Mouse (Mus musculus) stomach, embryonic 15.5 days (tissue): ENCODE data around the gene Vstm2l. TPM values are rescaled to one million over a fixed set of nuclear protein-coding genes. Genes with fewer than 3 reads are reported as not detected.

Experiments
- ATAC-seq: fragments of 200-750 bp; cut with Nextera tagmentation; 2 replicates; pipeline ENCODE4 v1.8.0; 2017; ENCODE audit warnings: low read depth, moderate number of reproducible peaks, moderate TSS enrichment; ENCODE audit not compliant: insufficient read depth, low FRiP score
- H3K27ac ChIP-seq: fragments of 300-500 bp; sonication (generic); 2 replicates; pipeline ENCODE4 v1.5.1; 2015; ENCODE audit warnings: mild to moderate bottlenecking, inconsistent platforms
- H3K27me3 ChIP-seq: fragments of 300-500 bp; sonication (generic); replicated peaks from 2 replicates; pipeline ENCODE4 v1.6.1; 2015; ENCODE audit warnings: inconsistent platforms
- H3K36me3 ChIP-seq: fragments of 300-500 bp; sonication (generic); 2 replicates; pipeline ENCODE4 v1.6.1; 2015; ENCODE audit warnings: inconsistent platforms
- H3K4me1 ChIP-seq: fragments of 300-500 bp; sonication (generic); 2 replicates; pipeline ENCODE4 v1.6.1; 2015; ENCODE audit warnings: inconsistent platforms
- H3K4me2 ChIP-seq: fragments of 300-500 bp; sonication (generic); 2 replicates; pipeline ENCODE4 v1.6.1; 2015; ENCODE audit warnings: mild to moderate bottlenecking, inconsistent platforms
- H3K4me3 ChIP-seq: fragments of 300-500 bp; sonication (generic); replicated peaks from 2 replicates; pipeline ENCODE4 v1.5.1; 2015; ENCODE audit warnings: inconsistent platforms
- H3K9ac ChIP-seq: fragments of 300-500 bp; sonication (generic); 2 replicates; pipeline ENCODE4 v1.6.1; 2015; ENCODE audit warnings: inconsistent platforms
- H3K9me3 ChIP-seq: fragments of 300-500 bp; sonication (generic); 2 replicates; pipeline ENCODE4 v1.6.1; 2016; ENCODE audit warnings: inconsistent platforms
- WGBS: fragments of 180-500 bp; shearing (Covaris S2); methylation state at CpG from one replicate; pipeline ENCODE4 v1.1.7; 2015; 5-methylcytosine and 5-hydroxymethylcytosine counted together
- polyA plus RNA-seq: library from polyadenylated mRNA; unstranded; fragments of >200 nt; fragmentation: Nextera tagmentation; extraction: Ambion mirVana; gene quantifications from 2 replicates; pipeline ENCODE4 v1.2.1, GENCODE M21; 2015

Gene Vstm2l
- polyA plus RNA-seq, 1 experiment from 2014 or later, result 0.53 TPM

DNA sequence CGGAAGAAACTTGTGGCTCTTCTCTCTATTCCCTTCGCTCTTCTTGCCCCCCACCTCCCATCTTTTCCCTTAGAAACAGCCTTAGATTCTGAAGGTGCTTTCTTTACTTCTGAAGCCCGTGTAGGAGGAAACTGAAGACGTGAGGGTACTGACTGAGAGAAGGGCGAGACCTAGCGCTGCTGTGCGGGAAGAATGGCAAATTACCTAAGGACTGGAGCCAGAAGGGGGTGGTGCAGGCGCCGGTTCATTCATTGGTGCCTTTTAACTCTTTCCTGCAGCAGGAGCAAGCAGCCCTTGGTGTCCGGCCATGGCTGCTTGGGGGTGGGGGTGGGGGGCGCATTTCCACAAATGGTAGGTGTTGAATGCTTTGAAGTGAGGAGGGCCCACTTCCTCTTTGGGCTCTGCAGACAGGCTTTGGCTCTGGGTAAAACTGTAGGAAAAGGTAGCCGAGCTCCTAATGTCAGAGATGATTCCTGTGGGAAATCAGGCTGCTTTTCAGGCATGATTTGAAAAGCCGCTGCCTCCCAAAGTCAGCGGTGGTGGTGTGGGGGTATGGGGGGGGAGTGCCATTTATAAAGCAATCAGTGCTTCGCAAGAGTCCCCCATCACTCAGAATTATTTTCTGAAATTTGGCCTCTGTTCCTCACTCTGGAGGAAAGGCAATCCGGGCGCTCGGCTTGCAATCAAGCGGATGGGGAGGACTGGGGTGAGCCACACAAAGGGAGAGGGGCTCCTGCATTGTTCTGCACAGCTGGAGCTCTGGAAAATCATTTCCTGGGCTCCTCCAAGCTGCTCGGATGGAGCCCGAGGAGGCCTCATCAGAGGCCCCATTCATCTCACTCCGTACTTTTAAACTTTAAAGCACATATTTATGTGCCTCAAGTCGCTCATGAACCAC, 60.4 kb downstream of the Vstm2l start:
- H3K9ac ChIP-seq, result no peak overlapping the region
- no peak overlapping the region for H3K4me3 ChIP-seq
- ATAC-seq, result no peak
- no peak overlapping the region for H3K27ac ChIP-seq
- H3K27me3 ChIP-seq, result peaks cover 3% of the 10 kb centered on the region; the same call in 1 of the 2 replicates
- H3K4me1 ChIP-seq, result 0 out of 2 replicates have a peak, but pooled peaks cover 3% of the 10 kb centered on the region
- no peaks in the 10 kb centered on the region for H3K9me3 ChIP-seq
- no peaks in the 10 kb centered on the region for H3K36me3 ChIP-seq
- no peak overlapping the region for H3K4me2 ChIP-seq
- WGBS, result 4% methylated on average over 23 of the region's 23 CpGs

DNA sequence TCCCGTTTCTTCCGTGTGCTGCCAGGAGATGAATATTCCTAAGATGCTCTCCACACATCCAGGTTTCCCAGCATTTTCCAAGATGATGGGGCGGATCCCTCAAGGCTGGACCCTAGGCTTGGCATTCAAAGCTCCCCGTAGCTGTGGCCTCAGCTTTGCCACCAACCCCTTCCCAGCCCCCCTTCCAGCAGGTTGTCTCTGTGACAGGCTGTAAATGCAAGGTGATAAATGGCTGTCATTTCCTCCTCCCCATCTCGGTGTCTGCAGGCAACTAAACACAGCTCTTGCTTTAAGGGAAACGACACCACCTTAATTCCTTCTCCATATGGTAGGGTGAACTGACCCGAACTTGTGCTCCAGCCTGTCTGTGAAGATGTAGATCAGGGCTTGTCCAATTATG, 61.1 kb downstream of the Vstm2l start:
- Histone ChIP-seq H3K27ac (no peak overlapping the region), H3K4me2 (no peak overlapping the region), H3K27me3 (peaks cover 3% of the 10 kb centered on the region; the same call in 1 of the 2 replicates), H3K9me3 (no peaks in the 10 kb centered on the region), H3K4me3 (no peak overlapping the region), H3K4me1 (0 out of 2 replicates have a peak, but pooled peaks cover 3% of the 10 kb centered on the region), H3K36me3 (no peaks in the 10 kb centered on the region), H3K9ac (no peak overlapping the region)
- ATAC-seq, result no peak
- 3% methylated on average over 7 of the region's 7 CpGs for WGBS

DNA sequence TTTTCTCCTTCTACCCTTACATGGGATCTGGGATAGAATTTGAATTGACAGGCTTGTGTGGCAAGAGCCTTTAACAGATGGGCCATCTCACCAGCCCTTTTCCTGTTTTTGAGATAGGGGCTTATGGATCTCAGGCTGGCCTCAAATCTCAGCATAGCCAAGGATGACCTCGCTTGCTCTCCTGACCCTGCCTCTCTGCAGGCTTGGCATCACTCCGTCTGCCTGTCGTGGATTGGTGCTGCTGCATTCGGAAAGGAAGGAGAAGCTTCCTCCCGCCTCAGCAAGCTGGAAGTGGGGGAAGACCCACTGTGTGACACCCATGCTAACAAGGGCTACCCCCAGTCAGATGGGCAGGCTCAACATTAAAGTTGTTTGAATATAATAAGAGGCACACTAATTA, 64.8 kb downstream of the Vstm2l start:
- 0 out of 2 replicates have a peak, but pooled peaks cover 3% of the 10 kb centered on the region for H3K27me3 ChIP-seq
- H3K9me3 ChIP-seq, result no peaks in the 10 kb centered on the region
- no peak overlapping the region for H3K9ac ChIP-seq
- no peaks in the 10 kb centered on the region for H3K36me3 ChIP-seq
- H3K4me2 ChIP-seq, result no peak overlapping the region
- H3K4me3 ChIP-seq, result no peak overlapping the region
- WGBS, result 40% methylated on average over 5 of the region's 5 CpGs
- 0 out of 2 replicates have a peak, but pooled peaks cover 3% of the 10 kb centered on the region for H3K4me1 ChIP-seq
- ATAC-seq, result no peak
- H3K27ac ChIP-seq, result no peak overlapping the region

- WGBS, result 79% methylated on average over 3 of the region's 3 CpGs
Observed at GRCm38 (mm10) chr2:157982727-157983126, 68.3 kb downstream of the Vstm2l start.

GRCm38 (mm10) chr2:157983276-157983675, 68.8 kb downstream of the Vstm2l start:
- H3K4me1 ChIP-seq, result no peaks in the 10 kb centered on the region
- no peak overlapping the region for H3K27ac ChIP-seq
- WGBS, result 84% methylated on average over 4 of the region's 4 CpGs
- H3K9me3 ChIP-seq, result no peaks in the 10 kb centered on the region
- no peak for ATAC-seq
- H3K4me2 ChIP-seq, result no peak overlapping the region
- 0 out of 2 replicates have a peak, but pooled peaks cover 3% of the 10 kb centered on the region for H3K36me3 ChIP-seq
- H3K27me3 ChIP-seq, result no peaks in the 10 kb centered on the region
- H3K4me3 ChIP-seq, result no peak overlapping the region
- no peak overlapping the region for H3K9ac ChIP-seq

More at GRCm38 (mm10) chr2:157982727-157983126, 68.3 kb downstream of the Vstm2l start:
- no peaks in the 10 kb centered on the region for H3K27me3 ChIP-seq
- no peaks in the 10 kb centered on the region for H3K4me1 ChIP-seq
- ATAC-seq, result no peak
- no peak overlapping the region for H3K9ac ChIP-seq
- H3K4me2 ChIP-seq, result no peak overlapping the region
- H3K27ac ChIP-seq, result no peak overlapping the region
- no peaks in the 10 kb centered on the region for H3K9me3 ChIP-seq
- 0 out of 2 replicates have a peak, but pooled peaks cover 3% of the 10 kb centered on the region for H3K36me3 ChIP-seq
- no peak overlapping the region for H3K4me3 ChIP-seq

GRCm38 (mm10) chr2:157985611-157986010, 71.2 kb downstream of the Vstm2l start:
- no peak for ATAC-seq

DNA sequence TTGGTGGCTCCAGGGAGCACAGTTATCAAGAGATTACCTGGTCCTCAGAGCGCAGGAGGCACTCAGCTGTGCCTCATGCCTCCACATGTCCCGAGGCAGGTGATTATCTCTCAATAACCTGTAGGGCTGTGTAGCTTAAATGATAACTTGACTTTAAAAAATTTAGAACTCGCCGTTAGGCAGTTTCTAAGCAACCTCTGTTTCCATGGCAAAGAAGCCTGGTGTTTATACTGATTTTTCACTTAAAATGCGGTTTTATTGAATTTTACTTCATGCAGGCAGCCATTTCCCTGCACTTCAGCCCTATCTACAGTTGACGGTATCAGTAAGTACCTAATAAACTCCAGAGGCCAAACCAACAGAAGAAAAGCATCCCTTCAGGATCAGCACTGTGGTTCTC, 71.8 kb downstream of the Vstm2l start:
- no peak overlapping the region for H3K9ac ChIP-seq
- no peak overlapping the region for H3K27ac ChIP-seq
- H3K4me2 ChIP-seq, result no peak overlapping the region
- H3K4me1 ChIP-seq, result no peaks in the 10 kb centered on the region
- no peaks in the 10 kb centered on the region for H3K27me3 ChIP-seq
- H3K9me3 ChIP-seq, result no peaks in the 10 kb centered on the region
- H3K36me3 ChIP-seq, result 0 out of 2 replicates have a peak, but pooled peaks cover 3% of the 10 kb centered on the region
- 86% methylated on average over 6 of the region's 6 CpGs for whole genome bisulfite sequencing
- no peak overlapping the region for H3K4me3 ChIP-seq
- no peak for ATAC-seq

More at GRCm38 (mm10) chr2:157985611-157986010, 71.2 kb downstream of the Vstm2l start:
- H3K27ac ChIP-seq, result no peak overlapping the region
- no peak overlapping the region for H3K4me2 ChIP-seq
- WGBS, result 90% methylated on average over 4 of the region's 4 CpGs
- H3K4me1 ChIP-seq, result no peaks in the 10 kb centered on the region
- no peak overlapping the region for H3K9ac ChIP-seq
- H3K27me3 ChIP-seq, result no peaks in the 10 kb centered on the region
- H3K9me3 ChIP-seq, result no peaks in the 10 kb centered on the region
- H3K4me3 ChIP-seq, result no peak overlapping the region
- H3K36me3 ChIP-seq, result 0 out of 2 replicates have a peak, but pooled peaks cover 3% of the 10 kb centered on the region

GRCm38 (mm10) chr2:157988416-157989190, 74.2 kb downstream of the Vstm2l start:
- no peak overlapping the region for H3K4me3 ChIP-seq
- no peak for ATAC-seq
- H3K9ac ChIP-seq, result no peak overlapping the region
- no peak overlapping the region for H3K4me2 ChIP-seq
- 0 out of 2 replicates have a peak, but pooled peaks cover 11% of the 10 kb centered on the region for H3K36me3 ChIP-seq
- H3K4me1 ChIP-seq, result no peaks in the 10 kb centered on the region
- H3K27ac ChIP-seq, result no peak overlapping the region
- WGBS, result 60% methylated on average over 7 of the region's 7 CpGs
- H3K27me3 ChIP-seq, result no peaks in the 10 kb centered on the region
- no peaks in the 10 kb centered on the region for H3K9me3 ChIP-seq

- Histone ChIP-seq H3K4me2 (no peak overlapping the region), H3K27ac (no peak overlapping the region), H3K9ac (no peak overlapping the region), H3K4me1 (no peaks in the 10 kb centered on the region), H3K9me3 (no peaks in the 10 kb centered on the region), H3K36me3 (0 out of 2 replicates have a peak, but pooled peaks cover 11% of the 10 kb centered on the region), H3K4me3 (no peak overlapping the region), H3K27me3 (no peaks in the 10 kb centered on the region)
- 72% methylated on average over 2 of the region's 2 CpGs for whole genome bisulfite sequencing
- no peak for ATAC-seq
Observed at GRCm38 (mm10) chr2:157989946-157990345, 75.5 kb downstream of the Vstm2l start.

- no peak overlapping the region for H3K27ac ChIP-seq
- no peak overlapping the region for H3K9ac ChIP-seq
- no peaks in the 10 kb centered on the region for H3K4me1 ChIP-seq
- ATAC-seq, result no peak
- peaks cover 8% of the 10 kb centered on the region; the same call in 1 of the 2 replicates for H3K36me3 ChIP-seq
- H3K4me3 ChIP-seq, result no peak overlapping the region
- H3K4me2 ChIP-seq, result no peak overlapping the region
- H3K27me3 ChIP-seq, result no peaks in the 10 kb centered on the region
- no peaks in the 10 kb centered on the region for H3K9me3 ChIP-seq
- 71% methylated on average over 6 of the region's 6 CpGs for WGBS
Observed at GRCm38 (mm10) chr2:157991026-157991425, 76.6 kb downstream of the Vstm2l start.

- no peaks in the 10 kb centered on the region for H3K4me1 ChIP-seq
- H3K27me3 ChIP-seq, result no peaks in the 10 kb centered on the region
- H3K4me2 ChIP-seq, result no peak overlapping the region
- no peak overlapping the region for H3K9ac ChIP-seq
- 95% methylated on average over 4 of the region's 4 CpGs for WGBS
- H3K9me3 ChIP-seq, result no peaks in the 10 kb centered on the region
- no peak for ATAC-seq
- no peak overlapping the region for H3K27ac ChIP-seq
- H3K36me3 ChIP-seq, result peaks cover 13% of the 10 kb centered on the region; the same call in 1 of the 2 replicates
- H3K4me3 ChIP-seq, result no peak overlapping the region
Observed at GRCm38 (mm10) chr2:157992501-157992900, 78.0 kb downstream of the Vstm2l start.
